Mouse (Mus musculus) midbrain, embryonic 14.5 days (tissue): ENCODE data around the gene Rasgrf2. TPM values are rescaled to one million over a fixed set of nuclear protein-coding genes. Genes with fewer than 3 reads are reported as not detected.

Source experiments
- ATAC-seq: fragments of 200-750 bp; cut with Nextera tagmentation; 2 replicates; pipeline ENCODE4 v1.8.0; 2017; ENCODE audit warnings: moderate number of reproducible peaks, moderate library complexity; ENCODE audit not compliant: low FRiP score, low TSS enrichment
- DNase-seq: peaks from one replicate; pipeline ENCODE4 v3.0.0-alpha.2; 2015
- H3K27ac ChIP-seq: fragments of 300-500 bp; sonication (generic); replicated peaks from 2 replicates; pipeline ENCODE4 v1.5.1; 2014; ENCODE audit warnings: mild to moderate bottlenecking, low read depth, low read length, moderate library complexity
- H3K27me3 ChIP-seq: fragments of 300-500 bp; sonication (generic); 2 replicates; pipeline ENCODE4 v1.6.1; 2014; ENCODE audit warnings: low read length, control low read depth, mixed read lengths; ENCODE audit not compliant: control insufficient read depth, insufficient read depth
- H3K36me3 ChIP-seq: fragments of 300-500 bp; sonication (generic); 2 replicates; pipeline ENCODE4 v1.6.1; 2014; ENCODE audit warnings: low read length, control low read depth; ENCODE audit not compliant: control insufficient read depth, insufficient read depth
- H3K4me1 ChIP-seq: fragments of 300-500 bp; sonication (generic); 2 replicates; pipeline ENCODE4 v1.6.1; 2014; ENCODE audit warnings: mild to moderate bottlenecking, antibody characterized with exemption, low read length, control low read depth; ENCODE audit not compliant: control insufficient read depth, insufficient read depth
- H3K4me2 ChIP-seq: fragments of 300-500 bp; sonication (generic); 2 replicates; pipeline ENCODE4 v1.6.1; 2014; ENCODE audit warnings: mild to moderate bottlenecking, low read length, moderate library complexity
- H3K4me3 ChIP-seq: fragments of 300-500 bp; sonication (generic); replicated peaks from 2 replicates; pipeline ENCODE4 v1.5.1; 2014; ENCODE audit warnings: low read depth, low read length
- H3K9ac ChIP-seq: fragments of 300-500 bp; sonication (generic); replicated peaks from 2 replicates; pipeline ENCODE4 v1.6.1; 2014; ENCODE audit warnings: mild to moderate bottlenecking, low read length, moderate library complexity
- H3K9me3 ChIP-seq: fragments of 300-500 bp; sonication (generic); 2 replicates; pipeline ENCODE4 v1.6.1; 2016; ENCODE audit warnings: low read length, control low read depth, mixed read lengths; ENCODE audit not compliant: control insufficient read depth
- WGBS: fragments of 180-500 bp; shearing (Covaris S2); extraction: QIAGEN DNeasy Blood & Tissue Kit; methylation state at CpG from one replicate; pipeline ENCODE4 v1.1.7; 2014; 5-methylcytosine and 5-hydroxymethylcytosine counted together
- polyA plus RNA-seq: library from polyadenylated mRNA; unstranded; fragments of >200 nt; fragmentation: Nextera tagmentation; extraction: Ambion mirVana; gene quantifications from 2 replicates; pipeline ENCODE4 v1.2.1, GENCODE M21; 2014

Gene Rasgrf2
- polyA plus RNA-seq, 1 experiment from 2014 or later, result 5.9 TPM

DNA sequence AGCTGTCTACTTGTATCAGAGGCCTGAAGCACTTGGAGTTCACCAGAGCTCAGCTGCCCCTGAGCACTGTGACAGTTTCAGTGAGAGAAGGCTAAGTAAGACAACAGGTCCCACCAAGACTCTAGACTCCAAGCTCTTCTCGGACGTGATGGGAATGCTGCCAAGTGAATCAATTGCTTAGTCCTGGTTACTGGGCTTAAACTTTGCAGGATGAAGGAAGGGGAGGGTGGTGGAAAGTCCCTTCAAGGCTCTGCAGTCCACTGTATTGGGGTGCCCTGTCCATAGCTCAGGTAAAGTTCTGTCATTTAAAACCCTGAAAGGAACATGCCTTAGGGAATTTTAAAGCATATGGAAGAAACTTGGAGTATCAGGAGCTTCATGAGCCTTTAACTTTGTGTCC, 104.8 kb downstream of the Rasgrf2 start:
- no peak; the same call in 1 of the 2 replicates for ATAC-seq
- Histone ChIP-seq H3K36me3 (no peaks in the 10 kb centered on the region), H3K4me2 (no peak overlapping the region), H3K9ac (no peak overlapping the region), H3K4me3 (no peak overlapping the region), H3K27me3 (no peaks in the 10 kb centered on the region), H3K4me1 (no peaks in the 10 kb centered on the region), H3K27ac (no peak overlapping the region), H3K9me3 (no peaks in the 10 kb centered on the region)
- no peak for DNase-seq
- WGBS, result 88% methylated on average over 2 of the region's 2 CpGs

- Histone ChIP-seq H3K9ac (no peak overlapping the region), H3K9me3 (no peaks in the 10 kb centered on the region), H3K4me2 (no peak overlapping the region), H3K27ac (no peak overlapping the region), H3K4me1 (no peaks in the 10 kb centered on the region), H3K27me3 (no peaks in the 10 kb centered on the region), H3K36me3 (no peaks in the 10 kb centered on the region), H3K4me3 (no peak overlapping the region)
- WGBS, result 94% methylated on average over 3 of the region's 3 CpGs
- no peak for ATAC-seq
- DNase-seq, result no peak
These were observed 106.3 kb downstream of the Rasgrf2 start for GRCm38 (mm10) chr13:92025124-92025523.

DNA sequence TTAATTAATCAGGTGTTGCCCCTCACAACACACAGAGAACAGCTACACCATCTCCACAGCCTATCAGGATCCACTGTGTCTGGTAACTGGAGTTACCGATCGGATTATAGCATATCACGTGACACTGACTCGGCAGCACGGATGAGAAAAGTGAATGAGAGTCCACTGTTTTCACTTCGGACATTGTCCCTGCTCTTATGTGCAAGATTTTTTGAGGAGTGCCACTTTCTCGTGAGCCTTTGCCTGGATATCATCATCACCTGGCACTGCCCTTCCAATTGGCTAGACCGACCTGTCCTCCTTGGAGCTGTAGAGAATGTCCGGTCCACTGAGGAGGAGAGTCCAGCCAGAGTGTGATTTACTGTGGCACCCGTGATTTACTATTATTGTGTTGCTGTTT, 109.3 kb downstream of the Rasgrf2 start:
- H3K27ac ChIP-seq, result no peak overlapping the region
- H3K36me3 ChIP-seq, result no peaks in the 10 kb centered on the region
- DNase-seq (no peak), ATAC-seq (no peak; the same call in 1 of the 2 replicates)
- H3K4me1 ChIP-seq, result no peaks in the 10 kb centered on the region
- 94% methylated on average over 10 of the region's 10 CpGs for WGBS
- no peak overlapping the region for H3K4me3 ChIP-seq
- no peak overlapping the region for H3K4me2 ChIP-seq
- no peaks in the 10 kb centered on the region for H3K9me3 ChIP-seq
- H3K27me3 ChIP-seq, result no peaks in the 10 kb centered on the region
- H3K9ac ChIP-seq, result no peak overlapping the region

- WGBS, result 93% methylated on average over 3 of the region's 3 CpGs
- H3K36me3 ChIP-seq, result no peaks in the 10 kb centered on the region
These were observed 134.5 kb downstream of the Rasgrf2 start for GRCm38 (mm10) chr13:91996929-91997328.

GRCm38 (mm10) chr13:91991412-91991811, 140.0 kb downstream of the Rasgrf2 start:
- H3K36me3 ChIP-seq, result no peaks in the 10 kb centered on the region
- 86% methylated on average over 2 of the region's 2 CpGs for WGBS
- DNase-seq, result no peak
- H3K9ac ChIP-seq, result no peak overlapping the region
- H3K27me3 ChIP-seq, result no peaks in the 10 kb centered on the region
- 0 out of 2 replicates have a peak, but pooled peaks cover 3% of the 10 kb centered on the region for H3K9me3 ChIP-seq
- H3K4me2 ChIP-seq, result no peak overlapping the region
- no peak overlapping the region for H3K4me3 ChIP-seq
- ATAC-seq, result no peak
- H3K27ac ChIP-seq, result no peak overlapping the region
- H3K4me1 ChIP-seq, result no peaks in the 10 kb centered on the region

More at GRCm38 (mm10) chr13:91996929-91997328, 134.5 kb downstream of the Rasgrf2 start:
- DNase-seq (no peak), ATAC-seq (no peak)
- Histone ChIP-seq H3K4me3 (no peak overlapping the region), H3K9ac (no peak overlapping the region), H3K4me1 (no peaks in the 10 kb centered on the region), H3K27me3 (no peaks in the 10 kb centered on the region), H3K9me3 (no peaks in the 10 kb centered on the region), H3K27ac (no peak overlapping the region), H3K4me2 (no peak overlapping the region)

DNA sequence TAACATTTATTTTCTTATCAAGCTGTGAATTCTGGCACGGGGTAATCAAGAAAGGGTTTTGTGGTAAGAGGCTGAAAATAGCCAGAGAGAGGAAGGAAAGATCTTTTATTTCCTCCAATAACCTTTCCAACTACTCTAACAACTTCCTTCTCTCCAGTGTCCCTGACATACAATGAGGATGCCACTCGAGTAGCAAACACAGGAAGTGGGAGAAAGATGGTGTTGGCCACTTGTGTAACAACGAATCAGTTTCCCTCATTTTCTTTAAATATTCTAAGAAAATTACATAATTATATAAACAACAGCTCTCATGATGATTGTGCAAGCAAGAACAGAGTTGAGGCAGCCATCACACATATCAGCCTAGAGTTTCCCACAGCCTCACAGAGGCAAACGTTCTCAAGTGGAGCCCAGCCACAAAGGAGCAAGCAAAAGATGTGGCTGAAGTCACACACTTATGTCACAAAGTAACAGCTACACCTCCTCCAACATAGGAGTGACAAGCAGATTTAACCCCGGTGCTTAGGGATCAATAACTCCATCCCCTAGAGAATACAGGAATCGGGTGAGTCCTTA, 140.7 kb downstream of the Rasgrf2 start:
- ATAC-seq, result no peak
- 83% methylated on average over 6 of the region's 6 CpGs for WGBS
- H3K36me3 ChIP-seq, result no peaks in the 10 kb centered on the region
- H3K27ac ChIP-seq, result no peak overlapping the region
- H3K27me3 ChIP-seq, result no peaks in the 10 kb centered on the region
- H3K9me3 ChIP-seq, result 0 out of 2 replicates have a peak, but pooled peaks cover 3% of the 10 kb centered on the region
- DNase-seq, result no peak
- no peak overlapping the region for H3K9ac ChIP-seq
- no peak overlapping the region for H3K4me2 ChIP-seq
- H3K4me3 ChIP-seq, result no peak overlapping the region
- no peaks in the 10 kb centered on the region; the same call in 1 of the 2 replicates for H3K4me1 ChIP-seq

DNA sequence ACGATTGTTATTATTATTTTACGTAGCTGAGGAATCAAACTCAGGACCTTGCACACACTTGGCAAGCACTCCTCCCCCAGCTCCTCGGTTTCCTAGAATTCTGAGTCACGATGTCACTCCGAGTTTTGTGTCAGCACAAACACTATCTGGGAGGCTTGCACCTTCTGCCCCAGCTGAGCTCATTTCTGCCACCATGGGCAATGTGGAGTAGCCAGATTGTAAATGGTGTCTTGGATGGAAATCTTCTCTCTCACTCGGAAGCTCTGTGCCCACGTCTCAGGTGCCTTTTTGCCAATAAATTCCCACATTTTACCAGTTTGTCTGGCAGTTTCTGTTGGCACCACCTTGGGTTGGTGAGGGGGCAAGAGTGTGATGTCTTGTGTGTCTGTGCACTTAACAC, 143.1 kb downstream of the Rasgrf2 start:
- Histone ChIP-seq H3K9me3 (0 out of 2 replicates have a peak, but pooled peaks cover 3% of the 10 kb centered on the region), H3K4me2 (no peak overlapping the region), H3K4me1 (no peaks in the 10 kb centered on the region; the same call in 1 of the 2 replicates), H3K27ac (no peak overlapping the region), H3K9ac (no peak overlapping the region), H3K36me3 (no peaks in the 10 kb centered on the region), H3K27me3 (no peaks in the 10 kb centered on the region), H3K4me3 (no peak overlapping the region)
- ATAC-seq (no peak), DNase-seq (no peak)
- 93% methylated on average over 7 of the region's 7 CpGs for WGBS

GRCm38 (mm10) chr13:91986958-91987357, 144.5 kb downstream of the Rasgrf2 start:
- Histone ChIP-seq H3K9me3 (0 out of 2 replicates have a peak, but pooled peaks cover 3% of the 10 kb centered on the region), H3K27ac (no peak overlapping the region), H3K4me3 (no peak overlapping the region), H3K36me3 (no peaks in the 10 kb centered on the region), H3K4me2 (no peak overlapping the region), H3K27me3 (no peaks in the 10 kb centered on the region), H3K9ac (no peak overlapping the region), H3K4me1 (no peaks in the 10 kb centered on the region; the same call in 1 of the 2 replicates)
- 88% methylated on average over 6 of the region's 6 CpGs for WGBS
- ATAC-seq (no peak), DNase-seq (no peak)

GRCm38 (mm10) chr13:91985915-91986589, 145.4 kb downstream of the Rasgrf2 start:
- DNase-seq, result peak; percentile 72
- Histone ChIP-seq H3K9me3 (0 out of 2 replicates have a peak, but pooled peaks cover 3% of the 10 kb centered on the region), H3K27ac (peak overlapping the region; percentile 65), H3K4me2 (no peak overlapping the region), H3K36me3 (no peaks in the 10 kb centered on the region), H3K9ac (no peak overlapping the region), H3K4me1 (no peaks in the 10 kb centered on the region; the same call in 1 of the 2 replicates), H3K27me3 (no peaks in the 10 kb centered on the region), H3K4me3 (no peak overlapping the region)
- 51% methylated on average over 7 of the region's 7 CpGs for WGBS
- ATAC-seq, result peak; percentile 72
